Mouse (Mus musculus) midbrain, postnatal 0 days (tissue): ENCODE measurements around the gene Satb1. TPM values are rescaled to one million over a fixed set of nuclear protein-coding genes. Genes with fewer than 3 reads are reported as not detected.

Source experiments
- ATAC-seq: fragments of 200-750 bp; cut with Nextera tagmentation; 2 replicates; pipeline ENCODE4 v1.8.0; 2017; ENCODE audit warnings: moderate number of reproducible peaks, mild to moderate bottlenecking, moderate TSS enrichment, moderate library complexity; ENCODE audit not compliant: low FRiP score
- DNase-seq: peaks from one replicate; pipeline ENCODE4 v3.0.0-alpha.2; 2015; ENCODE audit warnings: low spot score
- H3K27ac ChIP-seq: fragments of 300-500 bp; sonication (generic); 2 replicates; pipeline ENCODE4 v1.5.1; 2014; ENCODE audit warnings: low read depth, mild to moderate bottlenecking, low read length, mixed read lengths
- H3K27me3 ChIP-seq: fragments of 300-500 bp; sonication (generic); 2 replicates; pipeline ENCODE4 v1.6.1; 2014; ENCODE audit warnings: low read length, control low read depth, mixed read lengths; ENCODE audit not compliant: insufficient read depth
- H3K36me3 ChIP-seq: fragments of 300-500 bp; sonication (generic); 2 replicates; pipeline ENCODE4 v1.6.1; 2014; ENCODE audit warnings: low read length, control low read depth, mixed read lengths; ENCODE audit not compliant: insufficient read depth
- H3K4me1 ChIP-seq: fragments of 300-500 bp; sonication (generic); 2 replicates; pipeline ENCODE4 v1.6.1; 2014; ENCODE audit warnings: mild to moderate bottlenecking, control low read depth, antibody characterized with exemption, low read length, mixed read lengths; ENCODE audit not compliant: insufficient read depth
- H3K4me2 ChIP-seq: fragments of 300-500 bp; sonication (generic); 2 replicates; pipeline ENCODE4 v1.6.1; 2014; ENCODE audit warnings: low read depth, mild to moderate bottlenecking, low read length, mixed read lengths; ENCODE audit not compliant: poor library complexity, severe bottlenecking
- H3K4me3 ChIP-seq: fragments of 300-500 bp; sonication (generic); 2 replicates; pipeline ENCODE4 v1.5.1; 2014; ENCODE audit warnings: low read depth, mild to moderate bottlenecking, low read length, moderate library complexity
- H3K9ac ChIP-seq: fragments of 300-500 bp; sonication (generic); replicated peaks from 2 replicates; pipeline ENCODE4 v1.6.1; 2014; ENCODE audit warnings: mild to moderate bottlenecking, low read length, moderate library complexity, mixed read lengths; ENCODE audit not compliant: poor library complexity, severe bottlenecking
- H3K9me3 ChIP-seq: fragments of 300-500 bp; sonication (generic); 2 replicates; pipeline ENCODE4 v1.6.1; 2016; ENCODE audit warnings: low read length, control low read depth
- CTCF ChIP-seq: IDR thresholded peaks from 2 replicates; pipeline ENCODE4 v1.5.1; 2016; ENCODE audit warnings: antibody characterized with exemption, mild to moderate bottlenecking
- WGBS: fragments of 180-500 bp; shearing (Covaris S2); extraction: QIAGEN DNeasy Blood & Tissue Kit; methylation state at CpG from one replicate; pipeline ENCODE4 v1.1.7; 2014; 5-methylcytosine and 5-hydroxymethylcytosine counted together
- polyA plus RNA-seq: library from polyadenylated mRNA; unstranded; fragments of >200 nt; fragmentation: Nextera tagmentation; extraction: Ambion mirVana; gene quantifications from 2 replicates; pipeline ENCODE4 v1.2.1, GENCODE M21; 2015
- total RNA-seq: library from RNA; depleted of rRNA; stranded (reverse); fragments of >200 nt; gene quantifications from 2 replicates; pipeline ENCODE4 v1.2.3, GENCODE M21; 2014

Satb1 gene
- total and polyA plus RNA-seq, 2 experiments from 2014 or later, result 13.6 to 29.8 TPM

GRCm38 (mm10) chr17:51789777-51790176, 43.3 kb downstream of the Satb1 start:
- no peak for ATAC-seq
- Histone ChIP-seq H3K9ac (no peak overlapping the region), H3K27me3 (no peaks in the 10 kb centered on the region), H3K9me3 (no peaks in the 10 kb centered on the region), H3K4me3 (no peak overlapping the region), H3K4me2 (no peak overlapping the region), H3K27ac (no peak overlapping the region), H3K36me3 (no peaks in the 10 kb centered on the region; the same call in 1 of the 2 replicates), H3K4me1 (no peaks in the 10 kb centered on the region)
- 64% methylated on average over 6 of the region's 6 CpGs for WGBS
- DNase-seq, result no peak
- no peak for TF ChIP-seq CTCF

- TF ChIP-seq CTCF, result no peak
- DNase-seq, result no peak
- H3K4me1 ChIP-seq, result no peaks in the 10 kb centered on the region
- no peaks in the 10 kb centered on the region; the same call in 1 of the 2 replicates for H3K36me3 ChIP-seq
- no peak overlapping the region for H3K27ac ChIP-seq
- no peak overlapping the region for H3K9ac ChIP-seq
- no peak for ATAC-seq
- WGBS, result 93% methylated on average over 4 of the region's 4 CpGs
- no peaks in the 10 kb centered on the region for H3K9me3 ChIP-seq
- H3K27me3 ChIP-seq, result no peaks in the 10 kb centered on the region
- H3K4me2 ChIP-seq, result no peak overlapping the region
- H3K4me3 ChIP-seq, result no peak overlapping the region
These were observed 44.0 kb downstream of the Satb1 start for GRCm38 (mm10) chr17:51789098-51789497.

- no peak for TF ChIP-seq CTCF
- Histone ChIP-seq H3K4me2 (no peak overlapping the region), H3K9me3 (no peaks in the 10 kb centered on the region), H3K4me1 (no peaks in the 10 kb centered on the region), H3K27me3 (no peaks in the 10 kb centered on the region), H3K4me3 (no peak overlapping the region), H3K9ac (no peak overlapping the region), H3K36me3 (no peaks in the 10 kb centered on the region; the same call in 1 of the 2 replicates), H3K27ac (no peak overlapping the region)
- DNase-seq (no peak), ATAC-seq (no peak)
- WGBS, result 95% methylated on average over 2 of the region's 2 CpGs
These were observed 45.1 kb downstream of the Satb1 start for GRCm38 (mm10) chr17:51787955-51788354.

- Histone ChIP-seq H3K4me3 (no peak overlapping the region), H3K27ac (no peak overlapping the region), H3K9me3 (no peaks in the 10 kb centered on the region), H3K4me1 (no peaks in the 10 kb centered on the region), H3K9ac (no peak overlapping the region), H3K4me2 (no peak overlapping the region), H3K27me3 (no peaks in the 10 kb centered on the region), H3K36me3 (peaks cover 7% of the 10 kb centered on the region; the same call in 1 of the 2 replicates)
- ATAC-seq (no peak), DNase-seq (no peak)
- WGBS, result 81% methylated on average over 2 of the region's 2 CpGs
- TF ChIP-seq CTCF, result no peak
These were observed 47.0 kb downstream of the Satb1 start for GRCm38 (mm10) chr17:51786050-51786449.

GRCm38 (mm10) chr17:51784935-51785334, 48.2 kb downstream of the Satb1 start:
- H3K4me2 ChIP-seq, result no peak overlapping the region
- H3K27me3 ChIP-seq, result no peaks in the 10 kb centered on the region
- H3K9ac ChIP-seq, result no peak overlapping the region
- peaks cover 7% of the 10 kb centered on the region; the same call in 1 of the 2 replicates for H3K36me3 ChIP-seq
- no peak overlapping the region for H3K4me3 ChIP-seq
- no peaks in the 10 kb centered on the region for H3K9me3 ChIP-seq
- TF ChIP-seq CTCF, result no peak
- WGBS, result 84% methylated on average over 9 of the region's 9 CpGs
- H3K4me1 ChIP-seq, result no peaks in the 10 kb centered on the region
- DNase-seq (no peak), ATAC-seq (no peak)
- H3K27ac ChIP-seq, result no peak overlapping the region

GRCm38 (mm10) chr17:51783591-51784279, 49.4 kb downstream of the Satb1 start:
- no peak overlapping the region for H3K27ac ChIP-seq
- DNase-seq, result no peak
- no peak overlapping the region for H3K4me2 ChIP-seq
- H3K4me1 ChIP-seq, result no peaks in the 10 kb centered on the region
- TF ChIP-seq CTCF, result no peak
- 86% methylated on average over 8 of the region's 8 CpGs for WGBS
- no peak overlapping the region for H3K4me3 ChIP-seq
- no peaks in the 10 kb centered on the region for H3K9me3 ChIP-seq
- peaks cover 7% of the 10 kb centered on the region; the same call in 1 of the 2 replicates for H3K36me3 ChIP-seq
- ATAC-seq, result no peak
- no peak overlapping the region for H3K9ac ChIP-seq
- H3K27me3 ChIP-seq, result no peaks in the 10 kb centered on the region
